Mouse (Mus musculus): ENCODE data around the gene Cdhr2.

Gene Cdhr2

GRCm38 (mm10) chr13:54783698-54784097 lies 82.4 kb downstream of the Cdhr2 start, which contains the start of gene Eif4e1b:
Gene Eif4e1b, plus strand, starts transcription at chr13:54783998.
- no peak for DNase-seq (ENCODE audit: low spot score)
